Mouse (Mus musculus) CH12F3 (cell line): ENCODE data around the gene Asap2.

ENCODE experiments used
- in situ Hi-C: fragments of 300-500 bp; cut with MboI; formaldehyde crosslinking; loops from 2 replicates; pipeline ENCODE4 v1.14.3; 2020; ENCODE audit warnings: low sequenced_read_pairs

Asap2 gene

GRCm38 (mm10) chr12:21261521-21261920, 271.3 kb downstream of the Asap2 start:
- in situ Hi-C loops = no loop called here

- in situ Hi-C loops = no loop called here
These were observed 273.0 kb downstream of the Asap2 start for GRCm38 (mm10) chr12:21263256-21263655.

- in situ Hi-C loops = no loop called here
These were observed 274.0 kb downstream of the Asap2 start for GRCm38 (mm10) chr12:21264241-21264640.

- in situ Hi-C loops = no loop called here
These were observed 274.7 kb downstream of the Asap2 start for GRCm38 (mm10) chr12:21264970-21265369.

- in situ Hi-C loops = no loop called here
These were observed 275.2 kb downstream of the Asap2 start for GRCm38 (mm10) chr12:21265501-21265900.

GRCm38 (mm10) chr12:21265946-21266783, 275.9 kb downstream of the Asap2 start:
- in situ Hi-C loops = no loop called here

- in situ Hi-C loops = no loop called here
These were observed 276.5 kb downstream of the Asap2 start for GRCm38 (mm10) chr12:21266784-21267098.

GRCm38 (mm10) chr12:21268083-21268616, 277.9 kb downstream of the Asap2 start:
- in situ Hi-C loops = no loop called here

GRCm38 (mm10) chr12:21274446-21274845, 284.2 kb downstream of the Asap2 start:
- in situ Hi-C loops = no loop called here

- in situ Hi-C loops = no loop called here
These were observed 287.1 kb downstream of the Asap2 start for GRCm38 (mm10) chr12:21277352-21277864.

GRCm38 (mm10) chr12:21284761-21285441, 294.6 kb downstream of the Asap2 start, which contains the start of gene Cpsf3:
Gene Cpsf3 (plus strand): TSS chr12:21285391.
- in situ Hi-C loops = no loop called here

GRCm38 (mm10) chr12:21285508-21286242, 295.4 kb downstream of the Asap2 start:
- in situ Hi-C loops = no loop called here

GRCm38 (mm10) chr12:21286243-21286622, 296.0 kb downstream of the Asap2 start, which contains the start of gene Itgb1bp1:
Gene Itgb1bp1 (minus strand): TSS chr12:21286284.
- in situ Hi-C loops = no loop called here

GRCm38 (mm10) chr12:21286712-21287650, 296.7 kb downstream of the Asap2 start:
- in situ Hi-C loops = no loop called here

- in situ Hi-C loops = no loop called here
These were observed 298.6 kb downstream of the Asap2 start for GRCm38 (mm10) chr12:21288716-21289395.

- in situ Hi-C loops = no loop called here
These were observed 299.4 kb downstream of the Asap2 start for GRCm38 (mm10) chr12:21289651-21290050.

- in situ Hi-C loops = no loop called here
These were observed 308.6 kb downstream of the Asap2 start for GRCm38 (mm10) chr12:21298856-21299255.

- in situ Hi-C loops = no loop called here
These were observed 311.1 kb downstream of the Asap2 start for GRCm38 (mm10) chr12:21301324-21301723.

- in situ Hi-C loops = no loop called here
These were observed 311.7 kb downstream of the Asap2 start for GRCm38 (mm10) chr12:21301932-21302331.
